Mouse (Mus musculus): ENCODE data around the gene Gm13023.
"Not testable (repeated sequence)": the region's sequence is repeated elsewhere in the genome, so short reads cannot be mapped to it uniquely, and the experiment has no call there.

The Gm13023 gene

GRCm38 (mm10) chr4:143789052-143789451 is at the start of gene Gm13023:
Gm13023 (plus strand) TSS chr4:143789352.
- not testable (repeated sequence) for DNase-seq

GRCm38 (mm10) chr4:143815993-143816392 is 26.8 kb downstream of the Gm13023 start, which contains the start of gene Gm13084:
Gm13084 (minus strand) TSS chr4:143816093.
- DNase-seq = no peak
